Mouse (Mus musculus) right cerebral cortex, postnatal 25 days (tissue): ENCODE results near the gene Galnt9.

Experiments
- DNase-seq: peaks from one replicate; pipeline ENCODE4 v3.0.0; 2022

Galnt9 gene

DNA sequence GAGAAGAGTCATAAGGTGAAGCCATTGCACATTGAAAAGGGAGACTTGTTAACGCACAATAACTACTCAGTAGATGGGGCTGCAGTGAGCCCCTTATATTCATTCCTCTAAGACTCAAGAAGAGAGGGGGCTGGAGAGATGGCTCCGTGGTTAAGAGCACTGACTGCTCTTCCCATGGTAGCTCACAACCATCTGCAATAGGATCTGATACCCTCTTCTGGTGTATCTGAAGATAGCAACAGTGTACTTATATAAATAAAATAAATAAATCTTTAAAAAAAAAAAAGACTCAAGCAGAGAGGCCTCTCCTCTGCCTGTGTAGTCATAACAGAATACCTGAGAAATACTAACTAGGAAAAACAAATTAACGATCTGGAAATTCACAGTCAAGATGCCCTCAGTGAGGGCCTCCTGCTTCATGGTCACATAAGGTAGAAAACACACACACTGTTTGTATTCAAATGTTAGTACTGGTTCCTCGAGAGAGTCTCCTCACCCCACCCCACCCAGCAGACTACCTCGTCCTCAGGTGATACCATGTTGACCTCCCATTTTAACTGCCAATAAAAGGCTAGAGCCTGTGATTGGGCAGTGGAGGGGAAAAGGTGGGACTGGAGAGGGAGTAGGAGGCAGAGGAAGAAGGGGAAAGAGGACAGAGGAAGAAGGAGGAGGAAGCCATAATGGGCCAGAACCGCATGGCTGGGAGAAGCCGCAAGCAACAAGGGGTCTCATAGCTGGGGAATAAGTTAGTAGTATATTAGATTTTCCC lies 94.3 kb downstream of the Galnt9 start:
- DNase-seq: no peak

DNA sequence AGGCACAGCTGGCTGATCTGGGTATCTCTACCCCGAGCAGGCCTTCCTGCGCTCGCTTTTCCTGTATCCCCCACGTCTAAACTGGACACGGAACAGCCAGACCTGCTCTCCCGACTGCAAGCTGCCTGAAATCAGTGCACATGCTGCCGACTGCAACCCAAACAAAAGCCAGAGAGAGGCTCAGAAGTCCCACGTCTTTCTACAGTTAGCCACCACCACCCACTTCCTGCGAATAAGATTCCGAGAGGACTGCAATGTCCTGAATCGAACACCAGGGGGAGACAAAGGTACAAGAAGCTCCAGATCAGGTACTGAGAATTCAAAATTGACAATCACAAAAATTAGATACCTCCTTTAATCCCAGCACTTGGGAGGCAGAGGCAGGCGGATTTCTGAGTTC lies 95.3 kb downstream of the Galnt9 start:
- DNase-seq: peak; percentile 75

DNA sequence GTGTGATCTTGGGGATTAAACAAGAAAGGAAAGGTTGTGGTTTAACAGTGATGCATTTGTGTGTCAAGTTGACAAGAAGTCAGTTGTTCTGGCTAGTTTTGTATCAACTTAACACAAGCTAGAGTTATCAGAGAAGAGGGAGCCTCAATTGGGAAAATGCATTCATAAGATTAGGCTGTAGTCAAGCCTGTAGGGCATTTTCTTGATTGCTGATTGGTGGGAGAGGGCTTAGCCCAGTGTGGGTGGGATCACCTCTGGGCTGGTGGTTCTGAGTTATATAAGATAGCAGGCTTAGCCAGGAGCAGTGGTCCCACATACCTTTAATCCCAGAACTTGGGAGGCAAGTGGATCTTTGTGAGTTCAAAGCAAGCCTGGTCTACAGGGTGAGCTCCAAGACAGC lies 102.2 kb downstream of the Galnt9 start:
- DNase-seq: no peak

DNA sequence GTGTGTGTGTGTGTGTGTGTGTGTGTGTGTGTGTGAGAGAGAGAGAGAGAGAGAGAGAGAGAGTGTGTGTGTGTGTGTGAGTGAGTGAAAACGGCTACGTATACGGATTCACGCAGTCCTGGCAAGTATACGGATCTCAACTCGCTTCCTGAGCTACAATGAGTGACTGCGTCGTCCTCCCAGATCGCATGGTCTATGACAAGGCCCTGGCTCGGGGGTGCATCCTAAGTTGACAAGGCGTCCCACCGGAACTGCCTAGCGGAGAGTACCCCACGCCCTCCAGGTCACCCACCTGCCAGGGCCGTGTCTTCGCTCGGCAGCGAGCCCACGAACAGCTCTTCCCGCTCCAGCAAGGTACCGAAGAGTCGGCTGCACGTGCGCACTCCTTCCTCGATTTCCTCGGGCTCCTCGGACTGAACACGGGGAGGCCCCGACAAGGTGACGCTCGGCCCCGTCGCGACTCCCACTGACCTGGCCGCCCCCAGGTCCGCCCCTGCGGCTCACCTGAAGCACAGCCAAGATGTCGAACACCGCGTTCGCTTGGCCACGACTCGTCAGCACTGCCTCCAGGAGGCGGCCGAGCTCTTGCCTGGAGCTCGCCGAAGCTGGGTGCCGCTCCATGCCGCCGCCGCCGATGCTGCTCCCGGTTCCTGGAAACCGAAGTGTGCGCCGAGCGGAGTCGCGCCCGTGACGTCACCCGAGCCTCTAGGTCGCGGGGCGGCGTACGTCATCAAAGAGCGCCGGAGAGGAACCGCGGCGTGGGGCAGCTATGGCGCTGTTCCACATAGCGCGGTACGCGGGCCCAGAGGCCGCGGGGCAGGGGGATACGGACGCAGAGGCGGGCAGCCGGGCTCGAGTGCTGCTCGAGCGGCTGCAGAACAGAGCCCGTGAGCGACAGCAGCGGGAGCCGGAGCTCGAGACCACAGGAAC lies 108.8 kb downstream of the Galnt9 start, which contains the start of the genes Noc4l and Ddx51:
Noc4l (minus strand) TSS at position 699 of the 930 bp plus-strand sequence.
Ddx51 (plus strand) TSS at position 733 of the 930 bp plus-strand sequence.
- peak; percentile 92 for DNase-seq

DNA sequence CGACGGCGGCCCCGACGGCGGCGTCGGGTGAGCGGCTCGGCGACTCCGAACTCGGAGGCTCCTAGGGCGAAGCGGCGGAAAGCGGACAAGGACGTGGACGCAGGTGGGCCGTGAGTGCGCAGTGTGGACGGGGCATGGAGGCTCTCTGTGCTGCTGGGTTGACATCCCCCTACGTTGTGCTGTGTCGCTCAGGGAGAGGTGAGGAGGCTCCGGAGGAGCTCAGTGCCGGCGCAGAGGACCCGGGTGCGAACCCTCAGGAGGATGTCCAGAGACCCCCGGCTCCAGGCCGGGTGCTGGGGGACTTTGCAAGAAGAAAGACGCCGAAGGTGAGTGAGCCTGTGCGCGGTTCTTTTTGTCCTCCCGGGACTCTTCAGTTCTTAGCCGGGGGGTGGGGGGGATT lies 109.5 kb downstream of the Galnt9 start:
- DNase-seq: no peak

DNA sequence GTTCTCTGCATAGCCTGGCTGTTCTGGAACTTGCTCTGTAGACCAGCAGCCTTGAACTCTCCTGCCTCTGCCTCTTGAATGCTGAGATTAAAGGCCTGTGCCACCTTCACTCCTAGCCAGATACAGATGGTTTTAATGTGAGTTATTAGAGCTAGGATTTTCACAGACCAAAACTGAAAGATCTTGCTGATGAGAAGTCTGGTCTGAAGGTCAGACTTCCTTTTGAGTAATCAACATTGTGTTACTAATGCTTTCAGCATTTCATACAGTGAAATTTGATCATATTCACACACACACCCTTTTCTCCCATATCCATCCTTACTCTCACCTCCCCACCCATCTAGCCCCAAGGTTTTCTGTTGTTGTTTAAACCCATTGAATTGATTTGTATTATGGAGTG lies 115.5 kb downstream of the Galnt9 start:
- no peak for DNase-seq

DNA sequence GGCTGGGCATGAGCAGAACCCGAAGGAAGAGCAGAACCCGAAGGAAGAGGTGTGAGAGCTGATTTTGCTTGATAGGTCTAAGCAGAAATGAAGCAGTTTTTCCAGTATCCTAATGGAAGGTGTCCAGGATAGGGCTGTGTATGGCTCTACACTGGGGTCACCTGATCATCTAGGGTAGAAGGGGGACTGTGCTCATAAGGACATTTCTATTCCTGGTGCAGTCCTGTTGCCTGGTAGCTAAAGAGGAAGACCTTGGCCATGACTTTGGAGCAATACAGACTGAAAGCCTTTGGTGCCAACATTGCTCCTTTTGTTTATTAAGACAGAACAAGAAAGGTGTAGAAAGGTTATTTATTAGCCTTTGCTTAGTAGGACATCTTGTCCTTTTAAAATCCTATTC lies 119.9 kb downstream of the Galnt9 start:
- DNase-seq: no peak

DNA sequence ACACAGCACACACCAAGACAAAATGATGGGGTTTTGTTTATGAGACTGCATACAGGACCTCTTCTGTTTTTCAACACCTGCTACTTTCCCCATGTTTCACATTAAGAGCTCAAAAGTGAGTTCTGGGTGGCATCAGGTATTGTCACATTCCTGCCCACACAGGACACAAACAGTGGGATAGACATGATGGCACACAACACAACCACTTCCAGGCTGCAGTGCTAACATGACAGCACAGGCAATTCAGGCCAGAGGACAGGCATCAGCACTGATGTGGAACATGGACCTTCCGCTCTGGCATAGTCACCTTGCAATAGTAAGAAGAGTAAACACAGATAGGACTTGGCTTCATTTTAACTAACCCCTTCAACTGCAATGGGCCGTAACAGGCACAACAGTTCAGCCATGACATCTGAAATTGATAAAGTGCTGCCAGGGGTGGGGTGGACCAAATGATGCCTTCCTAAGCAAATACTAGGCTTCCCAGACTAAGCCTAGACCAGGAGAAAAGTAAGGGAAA lies 120.7 kb downstream of the Galnt9 start:
- no peak for DNase-seq

DNA sequence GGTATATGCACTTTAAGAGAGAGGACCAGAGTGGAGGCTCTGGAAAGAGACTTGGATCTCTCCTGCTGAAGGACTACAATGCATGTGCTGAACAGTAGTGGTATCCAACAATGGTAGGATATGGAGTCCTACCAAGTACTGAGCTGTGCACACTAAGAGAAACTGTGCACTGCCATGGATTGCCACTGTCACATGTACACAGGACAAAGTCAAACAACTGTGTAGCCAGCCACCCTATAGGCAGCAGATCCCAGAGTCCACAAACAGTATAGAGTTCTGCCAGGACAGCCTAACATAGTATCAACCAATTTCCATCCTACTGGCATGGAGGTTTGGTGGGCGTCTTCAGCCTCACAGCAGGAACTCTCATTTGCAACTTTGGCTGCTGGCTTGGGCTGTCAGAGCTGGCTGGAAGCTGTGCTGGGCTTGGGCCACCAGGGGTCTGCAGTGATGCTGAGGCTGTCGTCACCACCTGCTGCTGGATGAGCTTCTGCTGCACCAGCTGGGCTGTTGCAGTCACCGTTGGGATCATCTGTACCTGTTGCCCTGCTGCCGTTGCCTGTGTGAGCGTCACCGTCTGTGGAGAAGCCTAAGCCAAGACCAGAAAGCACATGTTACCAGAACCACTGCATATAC lies 121.4 kb downstream of the Galnt9 start:
- no peak for DNase-seq
